Mouse (Mus musculus): ENCODE measurements around the gene Ms4a4b.
"Not testable (repeated sequence)": the region's sequence is repeated elsewhere in the genome, so short reads cannot be mapped to it uniquely, and the experiment has no call there.

Ms4a4b gene

DNA sequence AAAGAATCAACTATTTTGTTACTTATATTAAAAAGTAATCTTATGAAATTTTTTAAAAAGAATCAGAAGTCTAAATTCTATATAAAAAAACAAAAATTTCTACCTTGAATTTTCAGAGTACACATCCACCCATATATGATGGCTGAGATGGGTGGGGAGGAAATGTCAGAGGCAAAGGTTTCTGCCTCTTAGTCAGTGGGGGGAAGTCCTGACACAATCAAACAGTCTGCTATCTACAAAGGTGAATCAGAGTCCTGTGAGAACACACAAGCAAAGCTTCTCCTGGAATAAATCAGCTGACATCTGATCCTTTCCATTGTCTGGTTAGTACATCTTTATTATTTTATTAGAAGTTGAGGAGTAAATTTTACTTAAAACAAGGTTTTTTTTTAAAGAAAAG, at the start of gene Ms4a4b:
Gene Ms4a4b, plus strand, starts transcription at position 216 of the 400 bp plus-strand sequence.
- no peak for DNase-seq (ENCODE audit: low read depth, low spot score)

DNA sequence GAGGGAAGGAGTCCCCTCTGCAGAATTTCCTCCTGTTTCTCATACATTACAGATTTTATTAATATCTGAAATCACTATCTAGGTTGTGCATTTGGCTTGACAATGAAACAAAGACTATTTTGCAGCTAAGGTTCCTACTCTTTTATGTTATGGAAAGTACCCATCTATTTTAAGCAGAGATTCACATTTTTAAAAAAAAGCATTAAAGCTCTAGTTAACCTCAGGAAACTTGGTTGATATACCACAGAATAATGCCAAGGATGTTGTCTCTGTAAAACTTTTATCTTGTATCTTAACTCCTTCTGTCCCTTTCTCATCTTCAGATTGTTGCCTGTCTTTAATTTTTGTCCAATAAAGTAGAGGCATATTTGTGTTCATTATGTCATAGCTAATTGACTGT, 47.6 kb upstream of the Ms4a4b start:
- no peak for DNase-seq (ENCODE audit: low read depth, low spot score)

DNA sequence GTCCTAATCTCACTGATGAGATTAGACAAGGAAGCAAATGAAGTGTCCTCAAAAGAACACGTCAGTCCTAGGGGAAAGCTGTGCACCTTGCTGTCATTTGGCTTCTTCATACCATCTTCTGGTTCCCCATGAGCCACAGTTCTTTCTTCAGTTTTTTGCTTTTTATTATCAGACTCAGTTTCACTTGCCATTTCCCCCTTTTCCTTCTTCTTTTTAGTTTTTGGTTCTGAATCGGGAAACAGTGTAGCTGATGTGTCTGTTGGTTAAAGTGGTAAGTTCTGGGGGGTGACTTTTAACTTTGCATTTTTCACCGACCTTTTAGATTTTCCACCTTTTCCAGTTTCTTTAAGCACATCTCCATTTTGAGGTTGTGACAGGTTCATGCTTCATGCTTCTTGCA, 38.8 kb upstream of the Ms4a4b start, which contains the start of gene Ms4a4c:
Gene Ms4a4c, plus strand, starts transcription at position 244 of the 400 bp plus-strand sequence.
- DNase-seq (ENCODE audit: low read depth, low spot score): no peak

DNA sequence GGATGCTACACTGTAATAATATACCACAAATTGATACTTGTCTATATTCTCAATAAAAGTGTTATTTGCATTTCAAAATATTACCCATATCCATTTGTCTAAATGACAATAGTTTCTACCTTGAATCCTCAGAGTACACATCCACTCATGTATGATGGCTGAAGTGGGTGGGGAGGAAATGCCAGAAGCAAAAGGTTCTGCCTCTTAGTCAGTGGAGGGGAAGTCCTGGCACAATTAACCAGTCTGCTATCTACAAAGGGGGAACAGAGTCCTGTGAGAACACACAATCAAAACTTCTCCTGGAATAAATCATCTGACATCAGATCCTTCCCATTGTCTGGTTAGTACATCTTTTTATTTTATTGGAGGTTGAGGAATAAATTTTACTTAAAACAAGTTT, 35.9 kb upstream of the Ms4a4b start:
- DNase-seq (ENCODE audit: low read depth, low spot score): no peak

DNA sequence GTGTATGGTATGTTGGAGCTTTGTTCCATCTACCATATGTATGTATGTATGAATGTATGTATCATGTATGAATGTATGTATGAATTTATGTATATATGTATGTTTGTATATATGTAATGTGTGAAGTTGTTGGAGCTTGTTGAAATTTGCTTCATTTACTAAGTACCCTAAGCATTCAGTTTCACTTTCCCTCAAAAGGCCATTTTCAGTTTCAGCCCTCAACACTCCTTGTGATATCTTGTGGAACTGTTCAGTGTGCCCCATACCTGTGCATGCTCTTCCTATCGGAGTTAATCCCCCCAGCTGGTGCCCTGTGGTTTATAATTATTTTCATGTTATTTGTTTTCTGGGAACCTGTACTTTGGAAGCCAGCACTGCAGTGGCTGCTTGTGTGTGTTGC, 34.8 kb upstream of the Ms4a4b start:
- no peak for DNase-seq (ENCODE audit: low read depth, low spot score)

DNA sequence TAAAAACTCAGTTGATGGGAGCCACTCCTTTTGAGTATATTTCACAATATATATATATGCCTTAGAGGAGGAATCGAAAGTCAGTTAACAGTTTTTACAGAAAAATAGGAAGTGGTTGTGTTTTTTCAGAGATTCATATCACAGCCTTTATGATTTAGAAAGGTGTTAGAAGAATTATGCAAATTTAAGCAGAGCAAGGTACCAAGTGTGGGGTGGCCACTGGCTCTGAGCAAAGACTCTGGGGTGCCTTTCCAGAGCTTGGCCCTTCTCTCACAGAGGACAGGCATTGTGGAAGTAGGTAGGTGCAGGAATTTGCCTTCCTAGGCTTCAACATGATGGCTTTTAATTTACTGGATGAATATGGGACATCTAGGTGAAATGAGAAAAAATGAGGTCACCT, 31.7 kb upstream of the Ms4a4b start:
- DNase-seq (ENCODE audit: low read depth, low spot score): no peak

DNA sequence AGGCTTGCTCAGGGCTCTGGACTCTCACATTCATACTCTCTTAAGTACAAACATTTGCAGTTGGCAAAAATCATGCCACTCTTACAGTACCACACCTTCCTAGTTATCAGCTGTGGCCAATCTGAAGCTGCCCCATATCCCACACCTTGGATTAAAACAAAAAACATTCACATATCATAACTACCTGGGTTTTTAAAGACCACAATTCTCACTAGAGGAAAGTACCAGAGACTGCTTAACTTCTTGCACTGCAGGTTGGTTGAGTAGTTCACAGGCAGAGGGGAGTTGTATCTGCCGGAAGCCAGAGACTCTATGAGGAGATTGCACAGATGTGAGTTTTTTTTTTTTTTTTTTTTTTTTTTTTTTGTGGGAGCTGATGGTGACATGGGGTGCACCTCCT, 29.3 kb upstream of the Ms4a4b start:
- no peak for DNase-seq (ENCODE audit: low read depth, low spot score)

DNA sequence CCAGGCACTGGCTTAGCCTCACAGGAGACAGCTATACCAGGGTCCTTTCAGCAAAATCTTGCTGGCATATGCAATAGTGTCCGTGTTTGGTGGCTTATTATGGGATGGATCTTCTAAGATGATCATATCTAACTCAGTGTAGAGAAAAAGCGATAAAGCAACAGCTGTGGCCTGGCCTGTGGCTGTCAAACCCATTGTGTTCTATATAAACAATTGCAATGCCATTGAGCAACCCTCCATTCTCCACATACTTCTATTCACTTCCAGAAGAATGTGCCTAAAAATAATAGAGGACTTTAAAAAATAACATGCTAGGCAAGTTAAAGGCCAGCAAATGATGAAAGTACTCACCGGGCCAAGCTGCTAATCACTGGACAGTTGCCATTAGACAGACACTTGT, 27.8 kb upstream of the Ms4a4b start:
- DNase-seq (ENCODE audit: low read depth, low spot score): no peak

DNA sequence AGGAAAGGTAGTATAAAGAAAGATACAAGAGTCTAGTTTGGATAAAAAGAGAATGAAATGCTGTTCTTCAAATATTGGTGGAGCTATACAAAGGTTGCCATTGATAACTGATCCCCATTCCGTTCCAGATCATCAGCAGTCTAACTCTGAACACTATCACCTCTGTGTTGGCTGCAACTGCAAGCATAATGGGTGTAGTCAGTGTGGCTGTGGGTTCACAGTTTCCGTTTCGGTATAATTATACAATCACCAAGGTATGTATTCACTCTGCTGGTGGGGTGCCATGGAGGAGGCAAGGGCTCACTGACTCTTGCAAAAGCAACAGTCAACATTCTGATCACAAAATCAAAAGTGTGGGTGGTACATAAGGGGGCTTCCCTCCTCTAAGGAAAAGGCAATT, 24.5 kb upstream of the Ms4a4b start:
- DNase-seq (ENCODE audit: low read depth, low spot score): not testable (repeated sequence)

DNA sequence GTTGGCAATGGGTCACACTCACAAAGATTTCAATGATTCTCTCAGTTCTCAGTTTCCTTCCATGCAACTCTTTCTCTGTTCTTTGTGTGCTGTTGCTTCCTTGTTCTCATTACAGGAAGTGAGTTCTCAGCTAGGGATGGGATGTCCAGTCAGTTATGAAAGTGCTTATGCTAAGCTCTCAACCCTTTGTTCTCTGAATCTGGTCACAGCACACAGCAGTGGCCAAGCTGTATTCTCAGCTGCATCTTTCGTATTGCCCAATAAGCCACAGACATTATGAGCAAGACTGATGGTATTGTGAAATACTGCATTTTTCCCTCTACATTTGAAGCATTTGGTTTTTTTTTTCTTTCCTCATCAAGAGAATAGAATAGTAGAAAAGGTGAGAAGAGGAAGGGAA, 12.1 kb upstream of the Ms4a4b start:
- not testable (repeated sequence) for DNase-seq (ENCODE audit: low read depth, low spot score)

DNA sequence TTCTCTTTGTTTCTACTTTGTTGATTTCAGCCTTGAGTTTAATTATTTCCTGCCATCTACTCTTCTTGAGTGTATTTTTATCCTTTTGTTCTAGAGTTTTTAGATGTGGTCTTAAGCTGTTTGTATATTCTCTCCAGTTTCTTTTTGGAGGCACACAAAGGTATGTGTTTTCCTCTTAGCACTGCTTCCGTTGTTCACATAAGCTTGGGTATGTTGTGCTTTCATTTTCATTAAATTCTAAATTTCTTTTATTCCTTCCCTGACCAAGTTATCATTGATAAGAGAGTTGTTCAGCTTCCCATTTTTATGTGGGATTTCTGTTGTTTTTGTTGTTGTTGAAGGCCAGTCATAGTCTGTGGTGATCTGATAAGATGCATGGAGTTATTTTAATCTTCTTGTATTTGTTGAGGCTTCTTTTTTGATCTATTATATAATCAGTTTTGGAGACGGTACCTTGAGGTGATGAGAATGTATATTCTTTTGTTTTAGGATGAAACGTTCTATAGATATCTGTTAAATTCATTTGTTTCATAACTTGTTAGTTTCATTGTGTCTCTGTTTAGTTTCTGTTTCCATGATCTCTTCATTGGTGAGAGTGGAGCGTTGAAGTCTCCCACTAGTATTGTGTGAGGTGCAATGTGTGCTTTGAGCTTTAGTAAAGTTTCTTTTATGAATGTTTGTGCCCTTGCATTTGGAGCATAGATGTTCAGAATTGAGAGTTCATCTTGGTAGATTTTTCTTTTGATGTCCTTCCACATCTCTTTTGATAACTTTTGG, 8.1 kb upstream of the Ms4a4b start:
- no peak for DNase-seq (ENCODE audit: low read depth, low spot score)

DNA sequence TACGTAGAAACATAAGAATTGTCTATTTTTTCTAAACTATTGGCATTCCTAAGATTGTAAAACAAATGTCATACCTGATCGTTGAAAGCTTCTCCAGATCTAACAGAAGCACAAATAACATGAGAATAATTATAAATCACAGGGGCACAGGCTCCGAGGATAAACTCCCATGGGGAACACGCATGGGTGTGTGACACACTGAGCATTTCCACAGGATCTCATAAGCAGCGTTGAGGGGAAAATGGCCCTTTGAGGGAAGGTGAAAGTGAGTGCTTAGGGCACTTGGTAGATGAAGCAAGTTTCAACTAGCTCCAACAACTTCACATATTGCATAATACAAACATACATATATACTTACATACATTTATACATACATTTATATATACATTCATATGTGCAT, 611 bp downstream of the Ms4a4b start:
- DNase-seq (ENCODE audit: low read depth, low spot score): no peak

DNA sequence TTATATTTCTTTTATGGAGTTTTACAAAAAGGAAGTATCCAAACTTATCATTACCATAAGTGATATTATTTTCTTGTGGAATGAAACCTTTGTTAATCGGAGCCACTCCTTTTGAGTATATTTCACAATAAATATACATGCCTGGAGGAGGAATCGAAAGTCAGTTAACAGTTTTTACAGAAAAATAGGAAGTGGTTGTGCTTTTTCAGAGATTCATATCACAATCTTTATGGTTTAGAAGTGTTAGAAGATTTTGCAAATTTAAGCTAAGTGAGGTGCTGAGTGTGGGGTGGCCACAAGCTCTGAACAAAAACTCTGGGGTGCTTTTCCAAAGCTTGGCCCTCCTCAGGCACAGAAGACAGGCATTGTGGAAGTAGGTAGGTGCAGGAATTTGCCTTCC, 3.9 kb downstream of the Ms4a4b start:
- DNase-seq (ENCODE audit: low read depth, low spot score): no peak

DNA sequence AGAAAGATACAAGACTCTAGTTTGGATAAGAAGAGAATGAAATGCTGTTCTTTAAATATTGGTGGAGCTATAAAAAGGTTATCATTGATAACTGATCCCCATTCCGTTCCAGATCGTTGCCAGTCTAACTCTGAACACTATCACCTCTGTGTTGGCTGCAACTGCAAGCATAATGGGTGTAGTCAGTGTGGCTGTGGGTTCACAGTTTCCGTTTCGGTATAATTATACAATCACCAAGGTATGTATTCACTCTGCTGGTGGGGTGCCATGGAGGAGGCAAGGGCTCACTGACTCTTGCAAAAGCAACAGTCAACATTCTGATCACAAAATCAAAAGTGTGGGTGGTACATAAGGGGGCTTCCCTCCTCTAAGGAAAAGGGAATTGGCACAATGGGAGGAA, 15.7 kb downstream of the Ms4a4b start:
- DNase-seq (ENCODE audit: low read depth, low spot score): not testable (repeated sequence)

DNA sequence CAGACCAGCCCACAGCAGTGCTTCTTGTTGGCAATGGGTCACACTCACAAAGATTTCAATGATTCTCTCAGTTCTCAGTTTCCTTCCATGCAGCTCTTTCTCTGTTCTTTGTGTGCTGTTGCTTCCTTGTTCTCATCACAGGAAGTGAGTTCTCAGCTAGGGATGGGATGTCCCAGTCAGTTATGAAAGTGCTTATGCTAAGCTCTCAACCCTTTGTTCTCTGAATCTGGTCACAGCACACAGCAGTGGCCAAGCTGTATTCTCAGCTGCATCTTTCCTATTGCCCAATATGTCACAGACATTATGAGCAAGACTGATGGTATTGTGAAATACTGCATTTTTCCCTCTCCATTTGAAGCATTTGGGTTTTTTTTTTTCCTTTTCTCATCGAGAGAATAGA, 21.4 kb downstream of the Ms4a4b start:
- DNase-seq (ENCODE audit: low read depth, low spot score): not testable (repeated sequence)

DNA sequence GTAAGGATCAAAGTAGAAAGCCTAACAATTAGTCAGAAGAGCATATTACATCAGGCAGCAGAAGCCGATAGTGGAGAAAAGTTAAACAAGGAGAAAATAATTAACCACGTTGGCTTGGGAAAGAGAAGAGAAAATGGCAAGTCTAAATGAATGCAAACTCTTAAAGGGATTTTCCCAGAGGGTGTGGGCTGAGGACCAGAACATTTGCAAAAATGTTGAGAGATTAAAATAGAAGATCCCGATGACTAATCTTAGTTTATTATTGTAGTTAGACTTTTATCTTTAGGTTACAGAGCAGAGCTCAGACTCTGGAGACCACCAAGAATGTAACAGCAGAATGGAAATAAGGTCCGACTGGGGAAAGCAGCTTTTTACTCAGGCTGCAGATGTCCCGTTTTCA, 23.1 kb downstream of the Ms4a4b start:
- DNase-seq (ENCODE audit: low read depth, low spot score): no peak

DNA sequence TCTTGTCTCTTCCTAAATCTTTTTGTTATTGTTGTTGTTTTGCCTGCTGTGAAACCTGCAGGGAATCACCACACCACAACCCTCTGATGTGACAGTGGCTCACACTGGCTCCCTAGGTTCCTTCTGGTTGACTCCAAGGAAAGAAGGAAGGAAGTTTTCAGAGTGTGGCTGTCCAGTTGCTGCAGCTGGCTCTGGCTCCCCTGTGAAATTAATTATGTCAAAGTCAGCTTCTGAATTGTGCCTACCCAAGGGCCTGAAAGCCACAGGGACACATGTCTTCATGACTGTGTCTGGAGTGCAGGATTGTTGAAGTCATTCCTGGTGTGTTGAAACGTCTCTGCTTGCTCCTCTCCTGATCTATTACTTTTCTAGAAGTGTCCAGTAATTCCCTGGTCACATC, 25.0 kb downstream of the Ms4a4b start:
- not testable (repeated sequence) for DNase-seq (ENCODE audit: low read depth, low spot score)

DNA sequence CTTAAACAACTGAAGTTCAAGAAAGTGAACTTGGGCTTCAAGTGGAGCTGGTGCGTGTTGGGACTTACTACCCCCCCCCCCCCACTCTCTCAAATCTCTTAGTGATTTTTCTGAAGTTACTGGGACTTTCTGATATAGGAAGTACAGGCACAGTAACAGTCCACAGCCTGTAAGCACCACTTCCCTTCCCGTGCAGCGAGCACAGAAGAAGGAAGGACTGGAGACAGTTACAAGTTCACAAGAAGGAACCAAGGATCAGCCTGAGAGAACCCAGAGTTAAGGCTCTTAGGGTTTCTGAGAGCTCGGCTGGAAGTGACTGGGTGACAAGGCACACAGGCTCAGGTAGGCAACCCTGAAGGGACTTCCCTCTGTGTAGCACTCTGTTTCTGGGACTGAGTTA, 25.9 kb downstream of the Ms4a4b start, which contains the start of gene Ms4a6c:
Gene Ms4a6c, plus strand, starts transcription at position 152 of the 400 bp plus-strand sequence.
- not testable (repeated sequence) for DNase-seq (ENCODE audit: low read depth, low spot score)

DNA sequence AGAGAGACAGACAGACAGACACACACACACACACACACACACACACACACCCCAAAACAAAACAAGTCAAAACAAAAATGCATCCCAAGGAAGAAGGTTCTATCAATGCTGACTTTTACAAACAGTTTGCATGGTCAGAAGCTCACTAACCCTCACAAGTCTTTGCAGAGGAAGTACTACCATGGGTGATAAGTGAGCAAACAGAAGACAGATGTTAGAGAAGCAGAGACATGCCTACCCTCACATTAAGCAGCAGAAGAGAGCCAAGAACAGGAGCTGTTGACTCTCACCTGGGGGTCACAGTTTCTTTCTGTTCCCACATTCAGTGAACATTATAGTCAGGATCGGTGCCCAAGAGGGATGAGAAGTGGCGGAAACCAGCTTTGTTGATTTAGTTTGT, 36.4 kb downstream of the Ms4a4b start:
- DNase-seq (ENCODE audit: low read depth, low spot score): no peak

DNA sequence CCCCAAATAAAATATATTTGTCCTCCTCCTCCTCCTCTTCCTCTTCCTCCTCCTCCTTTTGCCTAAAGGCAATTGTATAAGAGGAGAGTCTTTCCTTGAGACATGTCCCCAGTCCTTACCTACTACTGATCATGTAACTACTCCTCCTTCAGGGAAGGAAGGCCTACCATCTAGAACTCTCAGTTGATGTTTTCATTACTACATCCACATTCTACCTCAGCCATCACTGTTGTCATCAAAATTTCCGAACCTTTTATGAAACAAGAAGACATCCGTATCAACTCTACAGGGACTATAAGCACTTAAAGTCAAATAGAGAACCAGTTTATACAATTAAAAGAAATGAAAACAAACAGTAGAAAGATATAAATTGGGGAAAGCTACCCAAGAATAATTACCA, 39.3 kb downstream of the Ms4a4b start:
- DNase-seq (ENCODE audit: low read depth, low spot score): no peak

DNA sequence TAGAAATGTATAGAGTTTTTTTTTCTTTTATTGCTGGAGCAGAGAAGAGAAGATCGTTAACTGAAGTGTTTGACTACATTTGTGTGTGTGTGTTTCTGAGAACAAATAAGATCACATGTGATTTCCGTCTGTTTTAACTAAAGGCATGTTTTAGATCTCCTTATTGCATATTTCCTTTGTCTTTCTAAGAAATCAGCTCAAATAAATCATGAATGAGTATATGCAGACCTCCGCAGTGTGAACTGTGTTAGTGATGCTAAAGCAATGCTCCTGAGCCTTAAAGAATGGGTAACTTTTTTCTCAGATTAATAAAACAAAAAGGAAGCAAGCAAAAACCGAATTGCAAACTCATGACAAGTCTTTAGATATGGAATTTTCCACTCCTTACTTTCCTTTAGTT, 40.6 kb downstream of the Ms4a4b start:
- DNase-seq (ENCODE audit: low read depth, low spot score): no peak

DNA sequence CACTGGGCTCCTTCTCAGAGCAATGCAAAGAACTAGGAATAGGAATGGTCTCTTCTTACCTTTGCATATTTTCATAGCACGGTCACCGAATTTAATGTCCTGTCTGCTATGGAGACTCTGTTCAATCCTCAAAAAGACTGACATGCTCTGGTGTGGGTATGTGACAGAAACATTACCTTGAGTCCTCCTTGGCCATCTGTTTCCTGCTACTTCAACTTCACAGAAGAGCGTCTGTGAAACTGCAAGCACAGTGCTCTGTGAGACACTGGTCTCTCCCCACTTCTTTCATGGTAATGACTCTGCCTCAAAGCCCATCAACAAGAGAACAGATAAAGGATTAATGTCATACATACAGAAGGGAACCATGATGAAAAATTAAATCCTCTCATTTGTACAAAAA, 41.0 kb downstream of the Ms4a4b start:
- DNase-seq (ENCODE audit: low read depth, low spot score): no peak

DNA sequence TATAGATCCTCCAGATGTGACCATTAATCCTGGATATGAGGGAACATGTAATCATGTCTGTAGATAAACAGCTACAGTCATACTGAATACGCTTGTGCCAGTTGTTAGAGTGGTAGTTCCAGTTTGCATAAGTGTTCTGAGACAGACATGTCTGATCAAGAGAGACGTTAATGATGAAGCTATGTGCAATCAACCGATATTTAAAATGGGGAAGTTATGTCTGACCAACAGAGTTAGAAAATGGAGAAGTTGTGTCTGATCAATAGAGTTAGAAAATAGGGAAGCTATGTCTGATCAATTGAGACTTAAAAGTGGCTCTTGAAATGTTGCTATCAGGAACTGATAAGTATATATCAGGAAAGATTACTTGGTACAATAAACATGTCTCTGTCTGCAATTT, 41.9 kb downstream of the Ms4a4b start:
- no peak for DNase-seq (ENCODE audit: low read depth, low spot score)

DNA sequence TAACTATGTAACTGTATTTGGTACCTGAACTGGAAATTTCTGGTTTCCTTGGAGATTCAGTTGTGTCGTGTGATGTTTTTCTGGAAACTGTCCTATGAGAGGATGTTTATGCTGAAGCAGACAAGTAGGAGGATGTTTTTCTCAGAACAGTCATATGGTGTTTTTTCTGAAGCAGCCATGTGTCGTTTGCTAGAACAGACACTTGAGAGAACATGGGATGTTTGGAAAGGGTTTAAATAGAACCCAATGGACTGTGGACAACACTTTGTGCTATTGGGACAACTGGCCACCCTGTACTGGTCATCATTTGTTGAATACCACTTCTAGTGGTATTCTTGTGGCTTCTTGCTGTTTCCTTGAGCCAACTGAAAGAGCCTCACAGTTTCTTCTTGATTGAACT, 42.4 kb downstream of the Ms4a4b start, which contains the start of gene Gm8369:
Gene Gm8369, plus strand, starts transcription at position 193 of the 400 bp plus-strand sequence.
- DNase-seq (ENCODE audit: low read depth, low spot score): no peak

Data from brain, embryonic 18.5 days (tissue).